Mouse (Mus musculus) kidney, postnatal 0 days (tissue): ENCODE measurements at regions not wholly inside any gene's neighbourhood (a gene's known extent, or its start where the extent isn't known, plus 50 kb on each side); places are given as distances from the start of the nearest gene placed in this dataset.

Experiments
- ATAC-seq: fragments of 200-750 bp; cut with Nextera tagmentation; replicated peaks from 2 replicates; pipeline ENCODE4 v1.8.0; 2017; ENCODE audit warnings: low read depth, moderate number of reproducible peaks, moderate TSS enrichment, moderate library complexity; ENCODE audit not compliant: low FRiP score
- DNase-seq: peaks from one replicate; pipeline ENCODE4 v3.0.0-alpha.2; 2016; ENCODE audit warnings: low spot score
- H3K27ac ChIP-seq: fragments of 300-500 bp; sonication (generic); 2 replicates; pipeline ENCODE4 v1.5.1; 2014; ENCODE audit warnings: mild to moderate bottlenecking
- H3K27me3 ChIP-seq: fragments of 300-500 bp; sonication (generic); 2 replicates; pipeline ENCODE4 v1.6.1; 2014; ENCODE audit warnings: low read length, mixed read lengths; ENCODE audit not compliant: insufficient read depth
- H3K36me3 ChIP-seq: fragments of 300-500 bp; sonication (generic); 2 replicates; pipeline ENCODE4 v1.6.1; 2014; ENCODE audit warnings: low read length, mixed read lengths; ENCODE audit not compliant: insufficient read depth
- H3K4me1 ChIP-seq: fragments of 300-500 bp; sonication (generic); replicated peaks from 2 replicates; pipeline ENCODE4 v1.6.1; 2014; ENCODE audit warnings: antibody characterized with exemption, low read length, mixed read lengths; ENCODE audit not compliant: insufficient read depth
- H3K4me2 ChIP-seq: fragments of 300-500 bp; sonication (generic); 2 replicates; pipeline ENCODE4 v1.6.1; 2014; ENCODE audit warnings: mild to moderate bottlenecking, low read length, moderate library complexity, mixed read lengths
- H3K4me3 ChIP-seq: fragments of 300-500 bp; sonication (generic); replicated peaks from 2 replicates; pipeline ENCODE4 v1.5.1; 2014; ENCODE audit warnings: low read depth, low read length
- H3K9ac ChIP-seq: fragments of 300-500 bp; sonication (generic); 2 replicates; pipeline ENCODE4 v1.6.1; 2014; ENCODE audit warnings: low read depth, low read length
- H3K9me3 ChIP-seq: fragments of 300-500 bp; sonication (generic); replicated peaks from 2 replicates; pipeline ENCODE4 v1.6.1; 2016; ENCODE audit warnings: low read length, inconsistent platforms, mixed read lengths
- CTCF ChIP-seq: IDR thresholded peaks from 2 replicates; pipeline ENCODE4 v1.5.1; 2016; ENCODE audit warnings: antibody characterized with exemption, low read depth, mild to moderate bottlenecking, moderate library complexity
- WGBS: fragments of 180-500 bp; shearing (Covaris S2); extraction: QIAGEN DNeasy Blood & Tissue Kit; methylation state at CpG from one replicate; pipeline ENCODE4 v1.1.7; 2014; 5-methylcytosine and 5-hydroxymethylcytosine counted together

GRCm38 (mm10) chr1:150160314-150160713 is 60.5 kb downstream of the Ptgs2 start:
- WGBS: 41% methylated on average over 2 of the region's 2 CpGs
- no peak overlapping the region for H3K4me3 ChIP-seq

GRCm38 (mm10) chr1:150164890-150165596 is 65.2 kb downstream of the Ptgs2 start:
- Histone ChIP-seq H3K4me1 (no peaks in the 10 kb centered on the region), H3K36me3 (no peaks in the 10 kb centered on the region), H3K27me3 (no peaks in the 10 kb centered on the region), H3K4me3 (no peak overlapping the region), H3K9me3 (no peaks in the 10 kb centered on the region), H3K4me2 (no peak overlapping the region), H3K27ac (no peak overlapping the region), H3K9ac (no peak overlapping the region)
- ATAC-seq (no peak), DNase-seq (peak; percentile 14)
- 66% methylated on average over 17 of the region's 17 CpGs for WGBS
- TF ChIP-seq CTCF: no peak

More at GRCm38 (mm10) chr1:150160314-150160713, 60.5 kb downstream of the Ptgs2 start:
- DNase-seq (peak; percentile 12), ATAC-seq (no peak)
- TF ChIP-seq CTCF: no peak
- Histone ChIP-seq H3K9ac (no peak overlapping the region), H3K4me1 (no peaks in the 10 kb centered on the region), H3K36me3 (no peaks in the 10 kb centered on the region), H3K4me2 (no peak overlapping the region), H3K27me3 (no peaks in the 10 kb centered on the region), H3K27ac (no peak overlapping the region), H3K9me3 (no peaks in the 10 kb centered on the region)

DNA sequence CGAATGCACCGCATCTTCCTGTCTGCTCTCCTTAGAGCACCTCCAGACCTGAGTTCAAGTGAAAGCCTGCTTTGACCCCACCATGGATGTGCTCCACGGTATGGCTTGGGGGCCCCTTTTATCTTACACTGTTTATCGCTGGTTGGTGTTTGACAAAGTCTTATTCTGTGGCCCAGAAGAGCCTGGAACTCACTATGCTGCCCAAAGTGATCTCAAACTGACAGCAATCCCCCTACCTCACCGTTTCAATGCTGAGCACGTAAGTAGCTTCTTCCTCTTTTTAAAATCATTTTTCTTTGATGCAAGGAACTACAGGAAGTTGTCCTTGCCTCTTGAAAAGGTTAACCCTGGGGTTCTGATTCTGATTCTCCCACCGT is 65.8 kb downstream of the Ptgs2 start:
- ATAC-seq (no peak), DNase-seq (no peak)
- 84% methylated on average over 7 of the region's 7 CpGs for WGBS
- H3K4me2 ChIP-seq: no peak overlapping the region
- H3K4me3 ChIP-seq: no peak overlapping the region
- H3K27ac ChIP-seq: no peak overlapping the region
- H3K27me3 ChIP-seq: no peaks in the 10 kb centered on the region
- H3K9me3 ChIP-seq: no peaks in the 10 kb centered on the region
- H3K9ac ChIP-seq: no peak overlapping the region
- no peaks in the 10 kb centered on the region for H3K4me1 ChIP-seq
- no peaks in the 10 kb centered on the region for H3K36me3 ChIP-seq
- TF ChIP-seq CTCF: no peak

DNA sequence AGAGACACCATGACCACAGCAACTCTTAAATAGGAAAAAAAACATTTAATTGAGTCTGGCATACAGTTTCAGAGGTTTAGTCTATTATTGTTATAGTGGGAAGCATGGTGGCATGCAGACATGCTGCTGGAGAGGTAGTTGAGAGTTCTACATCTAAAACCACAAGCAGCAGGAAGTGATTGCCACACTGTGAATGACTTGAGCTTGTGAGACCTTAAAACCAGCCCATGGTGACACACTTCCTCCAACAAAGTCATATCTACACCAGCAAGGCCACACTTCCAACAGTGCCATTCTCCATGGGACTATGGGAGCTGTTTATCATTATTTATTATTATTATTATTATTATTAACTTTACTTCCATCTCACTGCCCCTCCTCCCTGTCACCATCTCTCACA is 67.3 kb downstream of the Ptgs2 start:
- no peak for TF ChIP-seq CTCF
- no peak overlapping the region for H3K4me2 ChIP-seq
- ATAC-seq (no peak), DNase-seq (no peak)
- no peak overlapping the region for H3K9ac ChIP-seq
- no peaks in the 10 kb centered on the region for H3K36me3 ChIP-seq
- no peak overlapping the region for H3K27ac ChIP-seq
- H3K27me3 ChIP-seq: no peaks in the 10 kb centered on the region
- H3K9me3 ChIP-seq: no peaks in the 10 kb centered on the region
- no peaks in the 10 kb centered on the region for H3K4me1 ChIP-seq
- H3K4me3 ChIP-seq: no peak overlapping the region

DNA sequence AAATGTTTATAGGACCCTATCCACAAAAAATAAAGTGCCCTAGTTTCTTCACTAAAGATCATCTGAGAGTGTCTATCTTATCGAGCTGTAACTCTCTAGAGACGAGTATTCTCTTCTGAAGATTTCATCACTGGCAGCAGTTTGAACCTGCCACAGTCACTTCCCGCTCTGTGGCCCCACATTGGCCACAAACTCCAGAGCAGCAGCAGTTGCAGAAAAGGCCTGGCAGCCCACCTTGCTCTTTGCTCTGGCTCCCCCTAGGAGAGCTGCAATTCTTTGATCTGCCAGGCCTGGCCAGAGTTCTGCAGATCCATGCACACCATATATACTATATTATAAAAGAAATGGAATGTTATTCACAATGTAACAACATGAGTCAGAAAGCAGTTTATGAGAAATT is 74.4 kb downstream of the Ptgs2 start:
- Histone ChIP-seq H3K4me3 (no peak overlapping the region), H3K27me3 (no peaks in the 10 kb centered on the region), H3K36me3 (no peaks in the 10 kb centered on the region), H3K27ac (no peak overlapping the region), H3K4me1 (no peaks in the 10 kb centered on the region), H3K9ac (no peak overlapping the region), H3K4me2 (no peak overlapping the region), H3K9me3 (no peaks in the 10 kb centered on the region)
- no peak for DNase-seq
- no peak for TF ChIP-seq CTCF
- WGBS: 77% methylated on average over 3 of the region's 3 CpGs
- no peak for ATAC-seq

DNA sequence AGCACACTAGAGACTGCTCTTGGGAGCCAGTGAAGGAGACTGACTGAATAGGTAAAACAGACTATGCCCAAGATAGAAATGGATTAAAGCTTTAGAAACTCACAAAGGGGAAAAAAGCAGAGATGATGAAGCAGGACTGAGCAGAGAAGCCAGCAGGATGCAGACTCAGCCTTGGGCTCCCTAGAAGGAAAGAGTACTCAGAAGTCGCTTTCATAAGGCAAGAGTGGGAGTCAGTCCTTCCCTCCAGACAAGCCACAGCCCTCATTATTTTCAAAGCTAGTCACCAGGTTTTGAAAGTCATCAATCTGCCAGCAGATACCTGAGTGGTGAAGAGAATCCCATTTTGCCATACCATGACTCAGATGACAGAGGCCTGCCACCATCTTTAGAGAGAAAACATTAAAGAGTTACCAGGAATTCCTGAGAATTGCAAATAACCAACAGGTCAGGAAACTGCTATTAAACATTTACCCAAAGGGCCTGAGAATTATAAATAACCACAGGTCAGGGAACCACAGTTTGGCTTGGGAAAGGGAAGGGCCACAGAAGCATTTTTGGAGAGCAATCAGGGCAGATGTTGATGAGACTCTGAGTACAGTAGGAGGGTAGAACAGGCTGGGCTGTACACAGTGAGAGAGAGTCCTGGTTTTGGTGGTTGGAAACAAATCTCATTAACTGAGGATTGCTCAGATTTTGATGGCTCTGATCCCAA is 77.4 kb downstream of the Ptgs2 start:
- ATAC-seq (no peak), DNase-seq (no peak)
- no peaks in the 10 kb centered on the region for H3K27me3 ChIP-seq
- H3K9me3 ChIP-seq: no peaks in the 10 kb centered on the region
- H3K9ac ChIP-seq: no peak overlapping the region
- H3K36me3 ChIP-seq: no peaks in the 10 kb centered on the region
- peak overlapping the region; percentile 16; the same call in 1 of the 2 replicates for H3K27ac ChIP-seq
- H3K4me2 ChIP-seq: no peak overlapping the region
- no peaks in the 10 kb centered on the region for H3K4me1 ChIP-seq
- H3K4me3 ChIP-seq: no peak overlapping the region
- WGBS: 67% methylated on average over 1 of the region's 1 CpGs
- TF ChIP-seq CTCF: no peak
